Mouse (Mus musculus): ENCODE measurements around the gene Cald1. TPM values are rescaled to one million over a fixed set of nuclear protein-coding genes. Genes with fewer than 3 reads are reported as not detected.

The Cald1 gene
- polyA plus RNA-seq, 1 experiment from 2014 or later = 58.0 TPM

DNA sequence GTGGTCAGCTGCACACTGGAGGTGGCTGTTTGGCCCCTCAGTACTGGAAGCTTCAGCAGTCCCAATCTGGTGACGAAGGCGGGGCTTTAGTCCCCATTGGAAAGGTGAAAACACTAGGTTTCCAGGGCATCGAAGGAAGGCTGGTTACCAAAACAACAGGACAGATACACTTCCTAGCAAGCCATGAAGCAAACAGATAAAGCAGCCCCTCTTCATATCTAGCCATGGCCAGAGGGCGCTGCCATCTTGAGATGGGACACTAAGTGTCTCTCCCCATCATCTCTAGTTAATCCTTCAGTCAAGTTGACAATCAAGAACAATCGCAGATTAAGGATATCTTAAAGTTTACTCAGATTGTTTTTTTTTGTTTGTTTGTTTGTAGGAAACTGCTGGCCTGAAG lies 167.4 kb downstream of the Cald1 start:
- no peak overlapping the region for H3K9ac ChIP-seq
- no peaks in the 10 kb centered on the region for H3K9me3 ChIP-seq (replicated peaks)
- no peaks in the 10 kb centered on the region for H3K27me3 ChIP-seq
- WGBS (ENCODE audit: insufficient replicate concordance) = 56% methylated on average over 5 of the region's 5 CpGs
- no peak overlapping the region for H3K27ac ChIP-seq (replicated peaks)
- H3K36me3 ChIP-seq (replicated peaks) = peaks cover 43% of the 10 kb centered on the region; the same call in 1 of the 2 replicates
- H3K4me2 ChIP-seq = no peak overlapping the region
- peaks cover 16% of the 10 kb centered on the region; the same call in 1 of the 2 replicates for H3K4me1 ChIP-seq (replicated peaks)
- no peak overlapping the region for H3K4me3 ChIP-seq (replicated peaks)
- ATAC-seq (ENCODE audit: insufficient read depth) = no peak

DNA sequence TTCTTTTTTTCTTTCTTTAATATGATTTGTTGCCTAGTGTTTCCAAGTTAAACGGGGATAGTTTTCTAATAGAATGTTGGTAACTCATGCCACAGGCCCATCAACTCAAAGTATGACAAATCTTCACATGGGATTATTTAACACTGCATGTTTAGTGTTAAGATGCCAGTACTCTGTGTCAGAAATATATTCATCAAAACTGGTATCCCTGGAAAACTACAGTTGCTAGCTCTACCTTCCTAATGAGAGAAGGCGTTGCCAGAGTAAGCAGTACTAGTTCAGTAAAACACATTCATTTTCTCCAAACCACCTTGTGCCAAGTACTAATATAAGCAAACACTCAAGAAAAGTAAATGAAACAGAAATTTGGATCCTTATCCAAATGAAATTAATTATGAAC lies 171.7 kb downstream of the Cald1 start:
- ATAC-seq (ENCODE audit: insufficient read depth) = no peak
- H3K9ac ChIP-seq = no peak overlapping the region
- 70% methylated on average over 2 of the region's 2 CpGs for WGBS (ENCODE audit: insufficient replicate concordance)
- H3K9me3 ChIP-seq (replicated peaks) = no peaks in the 10 kb centered on the region
- H3K4me2 ChIP-seq = no peak overlapping the region
- H3K27ac ChIP-seq (replicated peaks) = no peak overlapping the region
- H3K27me3 ChIP-seq = no peaks in the 10 kb centered on the region
- H3K4me3 ChIP-seq (replicated peaks) = no peak overlapping the region
- peaks cover 24% of the 10 kb centered on the region; the same call in 1 of the 2 replicates for H3K36me3 ChIP-seq (replicated peaks)
- H3K4me1 ChIP-seq (replicated peaks) = peaks cover 13% of the 10 kb centered on the region; the same call in 1 of the 2 replicates

DNA sequence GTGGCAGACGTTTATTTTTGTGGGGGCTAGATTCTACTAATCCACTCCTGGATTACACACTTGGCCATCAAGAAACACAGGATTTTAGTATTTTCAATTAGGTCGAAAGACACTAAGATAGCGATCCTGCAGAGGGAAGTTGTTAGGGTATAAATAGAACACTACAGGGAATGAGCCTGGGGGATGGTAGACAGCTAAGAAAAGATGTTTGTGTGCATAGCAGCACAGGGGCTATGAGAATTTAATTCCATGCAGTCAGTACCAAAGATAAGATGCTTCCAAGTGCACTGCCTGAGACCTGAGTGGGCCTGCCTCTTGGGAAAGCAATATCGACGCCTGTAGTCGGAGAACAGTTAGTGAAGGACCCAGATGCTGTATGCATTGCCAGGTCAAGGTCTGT lies 172.2 kb downstream of the Cald1 start:
- no peak overlapping the region for H3K4me2 ChIP-seq
- ATAC-seq (ENCODE audit: insufficient read depth) = no peak
- no peak overlapping the region for H3K9ac ChIP-seq
- H3K27ac ChIP-seq (replicated peaks) = no peak overlapping the region
- H3K9me3 ChIP-seq (replicated peaks) = no peaks in the 10 kb centered on the region
- no peak overlapping the region for H3K4me3 ChIP-seq (replicated peaks)
- WGBS (ENCODE audit: insufficient replicate concordance) = 54% methylated on average over 6 of the region's 6 CpGs
- peaks cover 22% of the 10 kb centered on the region; the same call in 1 of the 2 replicates for H3K36me3 ChIP-seq (replicated peaks)
- H3K4me1 ChIP-seq (replicated peaks) = peaks cover 13% of the 10 kb centered on the region; the same call in 1 of the 2 replicates
- H3K27me3 ChIP-seq = no peaks in the 10 kb centered on the region

DNA sequence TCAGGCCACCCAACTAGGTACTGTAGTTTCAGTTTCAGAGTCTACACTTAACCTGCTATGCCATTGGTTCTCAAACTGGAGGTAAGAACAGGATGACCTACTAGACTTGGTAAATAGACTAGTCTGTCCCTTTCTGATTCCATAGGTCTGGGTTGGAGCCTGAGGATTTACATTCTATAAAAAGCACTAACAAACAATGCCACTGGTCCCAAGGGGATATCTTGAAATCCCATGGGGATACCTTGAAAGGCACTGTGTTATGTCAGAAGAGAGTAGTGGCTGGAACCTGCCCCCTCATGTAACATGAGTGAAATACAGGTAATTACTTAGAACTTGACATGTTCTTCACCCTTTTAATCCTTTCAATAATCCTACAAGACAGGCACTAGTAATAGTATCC lies 178.1 kb downstream of the Cald1 start:
- no peaks in the 10 kb centered on the region for H3K9me3 ChIP-seq (replicated peaks)
- H3K4me2 ChIP-seq = no peak overlapping the region
- H3K27me3 ChIP-seq = 0 out of 2 replicates have a peak, but pooled peaks cover 3% of the 10 kb centered on the region
- no peak overlapping the region for H3K9ac ChIP-seq
- H3K4me1 ChIP-seq (replicated peaks) = peaks cover 7% of the 10 kb centered on the region
- H3K27ac ChIP-seq (replicated peaks) = no peak overlapping the region
- no peak for ATAC-seq (ENCODE audit: insufficient read depth)
- no peaks in the 10 kb centered on the region for H3K36me3 ChIP-seq (replicated peaks)
- no peak overlapping the region for H3K4me3 ChIP-seq (replicated peaks)

DNA sequence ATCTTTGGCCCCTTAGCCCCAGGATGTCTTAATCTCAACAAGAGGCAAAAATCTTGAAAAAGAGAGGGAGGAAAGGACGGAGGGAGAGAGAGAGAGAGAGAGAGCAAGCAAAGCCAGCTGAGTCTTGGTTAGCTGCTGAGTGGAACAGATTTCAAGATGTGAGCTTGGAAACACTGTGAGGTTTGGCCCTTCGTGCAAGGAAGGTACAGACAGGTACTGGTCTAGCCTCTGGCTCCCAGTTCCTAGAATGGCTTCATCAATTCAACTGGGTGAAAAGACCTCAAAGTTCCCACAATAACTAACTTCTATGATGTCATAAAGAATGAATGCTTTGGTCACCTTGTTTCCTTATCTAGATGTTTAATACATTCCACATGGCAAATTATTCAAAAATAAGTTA lies 178.8 kb downstream of the Cald1 start:
- no peak overlapping the region for H3K4me3 ChIP-seq (replicated peaks)
- no peak overlapping the region for H3K9ac ChIP-seq
- H3K4me1 ChIP-seq (replicated peaks) = peaks cover 7% of the 10 kb centered on the region
- WGBS (ENCODE audit: insufficient replicate concordance) = 58% methylated on average over 2 of the region's 2 CpGs
- ATAC-seq (ENCODE audit: insufficient read depth) = no peak
- H3K27ac ChIP-seq (replicated peaks) = no peak overlapping the region
- no peaks in the 10 kb centered on the region for H3K36me3 ChIP-seq (replicated peaks)
- no peaks in the 10 kb centered on the region for H3K9me3 ChIP-seq (replicated peaks)
- H3K4me2 ChIP-seq = no peak overlapping the region
- H3K27me3 ChIP-seq = 0 out of 2 replicates have a peak, but pooled peaks cover 3% of the 10 kb centered on the region

DNA sequence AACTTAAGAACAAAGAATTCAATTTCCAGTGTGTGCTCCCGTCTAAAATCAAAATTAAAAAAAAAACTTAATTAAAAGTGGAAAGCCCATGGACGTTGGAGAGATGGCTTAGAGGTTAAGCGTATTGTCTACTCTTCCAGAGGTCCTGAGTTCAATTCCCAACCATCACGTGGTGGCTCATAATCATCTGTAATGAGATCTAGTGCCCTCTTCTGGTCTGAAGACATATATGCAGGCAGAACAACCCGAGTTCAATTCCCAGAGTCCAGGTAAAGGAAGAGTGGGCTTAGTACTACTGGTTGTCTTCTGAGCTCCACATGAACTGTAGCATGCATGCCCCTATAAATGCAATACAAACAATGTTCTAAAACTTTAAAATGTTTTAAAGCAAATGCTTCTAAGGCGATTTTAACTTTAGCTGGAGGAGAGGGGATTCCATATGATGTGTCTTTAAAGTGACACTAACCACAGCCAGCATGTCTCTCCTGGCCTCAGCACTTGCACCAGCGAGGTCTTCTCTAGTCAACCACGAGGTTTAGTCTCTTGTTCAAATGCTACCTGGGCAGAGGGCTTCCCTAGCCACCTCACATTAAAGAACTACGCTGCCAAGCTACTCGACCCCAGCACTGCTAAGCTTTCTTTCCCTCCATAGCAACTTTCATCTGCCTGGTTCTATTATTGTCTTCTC lies 179.8 kb downstream of the Cald1 start:
- no peak overlapping the region for H3K27ac ChIP-seq (replicated peaks)
- 54% methylated on average over 10 of the region's 10 CpGs for WGBS (ENCODE audit: insufficient replicate concordance)
- H3K9me3 ChIP-seq (replicated peaks) = no peaks in the 10 kb centered on the region
- 0 out of 2 replicates have a peak, but pooled peaks cover 3% of the 10 kb centered on the region for H3K27me3 ChIP-seq
- ATAC-seq (ENCODE audit: insufficient read depth) = no peak
- H3K4me3 ChIP-seq (replicated peaks) = no peak overlapping the region
- no peak overlapping the region for H3K4me2 ChIP-seq
- H3K36me3 ChIP-seq (replicated peaks) = no peaks in the 10 kb centered on the region
- H3K4me1 ChIP-seq (replicated peaks) = peaks cover 7% of the 10 kb centered on the region
- H3K9ac ChIP-seq = no peak overlapping the region

DNA sequence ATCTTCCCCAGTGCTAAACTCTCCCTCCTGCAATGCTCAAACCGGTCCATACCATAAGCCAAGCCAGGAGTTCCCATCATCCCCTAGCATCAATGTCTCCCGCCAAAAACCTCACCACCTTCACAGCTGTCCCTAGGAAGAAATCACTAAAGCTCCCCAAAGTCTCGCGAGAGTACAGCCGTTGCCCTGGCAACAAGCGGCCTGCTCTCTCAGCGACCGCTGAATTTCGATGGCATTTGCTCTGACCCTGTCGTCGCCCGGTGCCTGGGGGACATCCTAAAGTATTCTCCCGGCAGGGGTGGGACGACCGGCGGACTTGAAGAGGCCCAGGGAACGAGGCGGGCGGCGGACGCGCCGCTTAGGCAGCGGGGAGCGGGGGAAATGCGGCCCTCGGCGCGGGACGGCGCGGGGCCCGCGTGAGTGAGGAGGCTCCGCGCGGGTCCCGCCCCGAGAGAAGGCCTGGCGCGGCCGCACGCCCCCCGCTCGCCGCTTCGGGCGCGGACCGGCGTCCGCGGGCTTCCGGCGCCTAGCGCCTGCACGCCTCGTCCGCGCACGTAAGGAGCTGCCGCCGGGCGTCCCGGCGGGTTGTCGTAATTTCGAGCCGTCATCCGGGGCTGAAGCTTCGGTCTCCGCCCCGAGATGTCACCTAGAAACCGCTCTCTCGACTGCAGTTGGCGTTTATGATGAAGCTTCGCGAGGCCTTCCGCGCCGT lies 182.1 kb downstream of the Cald1 start, which contains the start of gene Agbl3:
TSS of gene Agbl3 (plus strand) at position 202 of the 712 bp plus-strand sequence.
- WGBS (ENCODE audit: insufficient replicate concordance) = under 1% methylated on average over 64 of the region's 81 CpGs
- Histone ChIP-seq H3K27ac (replicated peaks) (peak within 1 kb of the TSS; percentile 97), H3K36me3 (replicated peaks) (0 out of 2 replicates have a peak, but pooled peaks cover 2% of the 10 kb centered on the region), H3K9ac (peak within 1 kb of the TSS; percentile 84), H3K4me3 (replicated peaks) (peak within 1 kb of the TSS; percentile 74), H3K27me3 (0 out of 2 replicates have a peak, but pooled peaks cover 3% of the 10 kb centered on the region), H3K9me3 (replicated peaks) (no peaks in the 10 kb centered on the region), H3K4me1 (replicated peaks) (peaks cover 7% of the 10 kb centered on the region), H3K4me2 (peak within 1 kb of the TSS; percentile 90)
- peak; percentile 92 for ATAC-seq (ENCODE audit: insufficient read depth)

DNA sequence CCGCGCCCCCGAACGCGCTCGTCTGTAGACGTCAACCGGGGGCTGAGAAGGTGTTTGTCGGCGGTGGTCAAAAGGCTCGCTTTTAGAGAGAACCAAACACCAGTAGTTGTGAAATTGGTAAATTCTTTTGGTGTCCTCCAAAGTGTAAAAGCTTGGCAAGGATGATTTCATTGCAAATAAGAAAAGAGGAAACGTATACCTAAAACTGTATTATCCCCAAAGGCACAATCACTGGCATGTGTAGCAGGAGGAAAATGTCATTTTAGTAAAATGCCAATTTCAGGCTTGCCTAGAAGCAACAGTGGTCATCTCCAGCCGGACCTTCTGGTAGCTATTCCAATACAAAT lies 182.6 kb downstream of the Cald1 start:
- H3K27me3 ChIP-seq = 0 out of 2 replicates have a peak, but pooled peaks cover 3% of the 10 kb centered on the region
- peak overlapping the region; percentile 97 for H3K27ac ChIP-seq (replicated peaks)
- H3K9me3 ChIP-seq (replicated peaks) = no peaks in the 10 kb centered on the region
- 3% methylated on average over 13 of the region's 13 CpGs for WGBS (ENCODE audit: insufficient replicate concordance)
- peaks cover 7% of the 10 kb centered on the region for H3K4me1 ChIP-seq (replicated peaks)
- peak overlapping the region; percentile 74 for H3K4me3 ChIP-seq (replicated peaks)
- peak overlapping the region; percentile 90 for H3K4me2 ChIP-seq
- peak overlapping the region; percentile 84 for H3K9ac ChIP-seq
- no peak for ATAC-seq (ENCODE audit: insufficient read depth)
- H3K36me3 ChIP-seq (replicated peaks) = 0 out of 2 replicates have a peak, but pooled peaks cover 4% of the 10 kb centered on the region

DNA sequence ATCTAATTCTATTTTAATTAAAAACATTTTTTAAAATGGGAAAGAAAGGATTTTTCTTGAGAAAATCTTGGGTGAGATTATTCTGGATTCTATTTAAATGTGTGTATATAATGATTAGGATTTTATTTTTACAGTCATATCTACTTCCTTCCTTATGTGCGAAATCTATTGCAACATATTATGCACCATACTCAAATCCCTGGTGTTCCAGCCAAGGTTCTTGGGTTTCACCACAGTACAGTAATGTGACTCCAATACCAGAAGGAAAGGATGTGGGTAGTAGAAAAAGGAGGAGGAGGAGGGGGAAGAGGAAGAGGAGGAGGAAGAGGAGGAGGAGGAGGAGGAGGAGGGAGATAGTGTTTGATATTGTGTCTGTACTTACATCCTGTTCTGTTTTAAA lies 184.2 kb downstream of the Cald1 start:
- Histone ChIP-seq H3K36me3 (replicated peaks) (0 out of 2 replicates have a peak, but pooled peaks cover 5% of the 10 kb centered on the region), H3K27me3 (0 out of 2 replicates have a peak, but pooled peaks cover 3% of the 10 kb centered on the region), H3K9me3 (replicated peaks) (no peaks in the 10 kb centered on the region), H3K4me2 (no peak overlapping the region), H3K9ac (no peak overlapping the region), H3K27ac (replicated peaks) (no peak overlapping the region), H3K4me1 (replicated peaks) (peaks cover 7% of the 10 kb centered on the region), H3K4me3 (replicated peaks) (no peak overlapping the region)
- ATAC-seq (ENCODE audit: insufficient read depth) = no peak
- 68% methylated on average over 1 of the region's 1 CpGs for WGBS (ENCODE audit: insufficient replicate concordance)

DNA sequence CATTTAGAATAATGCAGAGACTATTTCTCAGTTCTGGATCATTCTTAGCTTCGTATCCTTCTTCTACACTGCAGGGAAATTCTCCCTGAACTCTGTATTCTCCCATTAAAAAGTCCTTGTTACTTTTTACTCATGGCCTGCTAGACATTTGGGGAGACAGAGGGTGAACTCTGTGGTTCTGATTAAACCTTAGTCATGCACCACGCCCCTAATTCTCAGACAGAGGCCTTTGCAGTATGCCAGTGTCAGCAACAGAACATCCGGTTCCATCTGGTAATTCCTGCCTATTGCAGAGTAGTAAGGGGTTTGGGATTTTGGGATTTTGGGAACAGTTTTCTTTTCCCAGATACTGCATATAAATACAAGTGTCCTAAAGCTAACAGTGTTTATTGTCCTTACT lies 198.6 kb downstream of the Cald1 start:
- H3K4me1 ChIP-seq (replicated peaks) = no peaks in the 10 kb centered on the region; the same call in 1 of the 2 replicates
- H3K9me3 ChIP-seq (replicated peaks) = no peaks in the 10 kb centered on the region
- no peak overlapping the region for H3K4me2 ChIP-seq
- ATAC-seq (ENCODE audit: insufficient read depth) = no peak
- H3K27me3 ChIP-seq = no peaks in the 10 kb centered on the region; the same call in 1 of the 2 replicates
- 57% methylated on average over 3 of the region's 3 CpGs for WGBS (ENCODE audit: insufficient replicate concordance)
- no peak overlapping the region for H3K27ac ChIP-seq (replicated peaks)
- H3K9ac ChIP-seq = no peak overlapping the region
- no peak overlapping the region for H3K4me3 ChIP-seq (replicated peaks)
- no peaks in the 10 kb centered on the region for H3K36me3 ChIP-seq (replicated peaks)

DNA sequence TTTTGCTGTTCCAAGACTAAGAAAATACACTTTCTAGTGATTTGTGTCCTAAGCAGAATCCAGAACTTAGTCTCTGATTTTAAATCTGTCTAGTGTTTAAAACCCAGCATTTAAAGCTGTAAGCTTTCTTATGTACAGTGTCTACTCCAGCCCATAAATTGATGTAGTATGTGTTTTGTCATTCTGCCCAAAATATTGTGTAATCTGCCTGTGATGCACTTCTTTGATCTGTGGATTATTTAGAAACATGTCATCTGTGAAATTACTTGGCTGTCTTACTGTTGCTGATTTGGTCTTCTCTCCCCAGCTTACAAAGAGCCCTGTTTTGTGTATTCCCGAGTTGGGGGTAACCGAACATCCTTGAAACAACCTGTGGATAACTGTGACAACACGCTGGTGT lies 199.6 kb downstream of the Cald1 start:
- 63% methylated on average over 3 of the region's 3 CpGs for WGBS (ENCODE audit: insufficient replicate concordance)
- H3K36me3 ChIP-seq (replicated peaks) = no peaks in the 10 kb centered on the region
- no peaks in the 10 kb centered on the region; the same call in 1 of the 2 replicates for H3K27me3 ChIP-seq
- no peak overlapping the region for H3K27ac ChIP-seq (replicated peaks)
- no peaks in the 10 kb centered on the region for H3K9me3 ChIP-seq (replicated peaks)
- H3K4me3 ChIP-seq (replicated peaks) = no peak overlapping the region
- no peak overlapping the region for H3K4me2 ChIP-seq
- no peak overlapping the region for H3K9ac ChIP-seq
- no peaks in the 10 kb centered on the region; the same call in 1 of the 2 replicates for H3K4me1 ChIP-seq (replicated peaks)
- ATAC-seq (ENCODE audit: insufficient read depth) = no peak

All from liver, embryonic 15.5 days (tissue).